Mouse (Mus musculus) liver, embryonic 14.5 days (tissue): ENCODE measurements around the gene Nt5dc3. TPM values are rescaled to one million over a fixed set of nuclear protein-coding genes. Genes with fewer than 3 reads are reported as not detected.

ENCODE experiments used
- ATAC-seq: fragments of 200-750 bp; cut with Nextera tagmentation; 2 replicates; pipeline ENCODE4 v1.8.0; 2017; ENCODE audit warnings: moderate number of reproducible peaks, mild to moderate bottlenecking, moderate library complexity; ENCODE audit not compliant: insufficient read depth
- DNase-seq, 3 experiments: peaks; one replicate each; pipeline ENCODE4 v3.0.0-alpha.2; 2012 to 2013; ENCODE audit warnings: low read depth in 3 of 3, low spot score in 3 of 3
- H3K27ac ChIP-seq: fragments of 300-500 bp; sonication (generic); 2 replicates; pipeline ENCODE4 v1.5.1; 2014; ENCODE audit warnings: moderate library complexity, mild to moderate bottlenecking, control low read depth, inconsistent platforms
- H3K27me3 ChIP-seq: fragments of 300-500 bp; sonication (generic); 2 replicates; pipeline ENCODE4 v1.6.1; 2014; ENCODE audit warnings: mild to moderate bottlenecking, low read length, moderate library complexity; ENCODE audit not compliant: control insufficient read depth, insufficient read depth
- H3K36me3 ChIP-seq: fragments of 300-500 bp; sonication (generic); replicated peaks from 2 replicates; pipeline ENCODE4 v1.6.1; 2014; ENCODE audit warnings: low read depth; ENCODE audit not compliant: control insufficient read depth, insufficient read depth
- H3K4me1 ChIP-seq, 2 experiments: fragments of 200-500 bp in 1 of 2; fragments of 300-500 bp in 1 of 2; sonication (generic) in 1 of 2; replicated peaks; 2 replicates each; pipeline ENCODE4 v1.6.1; 2012 to 2014; ENCODE audit warnings: antibody characterized with exemption in 1 of 2, inconsistent platforms in 1 of 2, low read length in 1 of 2; ENCODE audit not compliant: control insufficient read depth in 2 of 2, insufficient read depth in 2 of 2
- H3K4me2 ChIP-seq: fragments of 300-500 bp; sonication (generic); 2 replicates; pipeline ENCODE4 v1.6.1; 2014; ENCODE audit warnings: low read depth, mild to moderate bottlenecking, control low read depth, moderate library complexity
- H3K4me3 ChIP-seq, 2 experiments: fragments of 200-500 bp in 1 of 2; fragments of 300-500 bp in 1 of 2; sonication (generic) in 1 of 2; 2 replicates each; pipeline ENCODE4 v1.5.1; 2012 to 2014; ENCODE audit warnings: low read depth in 2 of 2, low read length in 2 of 2, mild to moderate bottlenecking in 2 of 2, control low read depth in 1 of 2, inconsistent platforms in 1 of 2, moderate library complexity in 1 of 2; ENCODE audit not compliant: insufficient read depth in 1 of 2
- H3K9ac ChIP-seq: fragments of 300-500 bp; sonication (generic); replicated peaks from 2 replicates; pipeline ENCODE4 v1.6.1; 2014; ENCODE audit warnings: mild to moderate bottlenecking, control low read depth, moderate library complexity
- H3K9me3 ChIP-seq: fragments of 300-500 bp; sonication (generic); 2 replicates; pipeline ENCODE4 v1.6.1; 2016; ENCODE audit warnings: low read length, mixed read lengths; ENCODE audit not compliant: control insufficient read depth
- CTCF ChIP-seq: IDR thresholded peaks from 2 replicates; pipeline ENCODE4 v1.5.1; 2016; ENCODE audit warnings: antibody characterized with exemption, low read depth, control low read depth
- EP300 ChIP-seq: IDR thresholded peaks from 2 replicates; pipeline ENCODE4 v1.6.1; 2016; ENCODE audit warnings: antibody characterized with exemption, low read depth
- WGBS: fragments of 180-500 bp; shearing (Covaris S2); extraction: QIAGEN DNeasy Blood & Tissue Kit; methylation state at CpG from one replicate; pipeline ENCODE4 v1.1.7; 2014; ENCODE audit not compliant: insufficient replicate concordance; 5-methylcytosine and 5-hydroxymethylcytosine counted together
- polyA plus RNA-seq, 2 experiments: library from polyadenylated mRNA; depleted of rRNA in 1 of 2; stranded (reverse) in 1 of 2; unstranded in 1 of 2; fragments of >200 nt; fragmentation: Nextera tagmentation in 1 of 2; extraction: Ambion mirVana in 1 of 2; gene quantifications; 2 replicates each; pipeline versions ENCODE4 v1.2.1 to v1.2.3; 2012 to 2014

The Nt5dc3 gene
- polyA plus RNA-seq, 2 experiments, result 0.46 to 0.89 TPM

GRCm38 (mm10) chr10:86836784-86837183, 58.0 kb downstream of the Nt5dc3 start:
- Histone ChIP-seq H3K4me3 (no peak overlapping the region), H3K4me2 (no peak overlapping the region), H3K9ac (no peak overlapping the region), H3K36me3 (no peaks in the 10 kb centered on the region), H3K4me1 (no peaks in the 10 kb centered on the region), H3K27ac (no peak overlapping the region), H3K27me3 (no peaks in the 10 kb centered on the region), H3K9me3 (no peaks in the 10 kb centered on the region)
- 71% methylated on average over 4 of the region's 4 CpGs for WGBS
- ATAC-seq (no peak), DNase-seq (no peak)
- TF ChIP-seq EP300, result no peak
- no peak for TF ChIP-seq CTCF

DNA sequence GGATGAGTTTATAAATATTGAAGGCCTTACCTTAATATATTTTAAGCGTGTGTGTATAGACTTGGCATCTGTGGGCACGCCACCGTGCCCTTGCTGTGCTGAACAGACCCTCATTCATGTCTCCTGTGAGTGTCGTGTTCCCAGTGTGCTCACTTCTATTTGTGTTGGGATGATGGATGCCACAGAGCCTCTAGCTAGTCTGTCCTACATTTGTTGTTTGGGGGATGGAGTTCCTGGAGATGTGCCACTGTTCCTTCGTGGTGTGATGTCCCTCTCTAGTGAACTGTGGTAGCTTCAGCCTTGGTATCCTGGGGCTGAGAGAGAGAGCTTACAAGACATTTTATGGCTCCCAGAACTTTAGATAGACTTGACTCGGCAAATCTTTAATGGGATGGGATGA, 60.0 kb downstream of the Nt5dc3 start:
- no peaks in the 10 kb centered on the region for H3K4me1 ChIP-seq
- no peak overlapping the region for H3K27ac ChIP-seq
- no peak overlapping the region for H3K4me2 ChIP-seq
- H3K36me3 ChIP-seq, result no peaks in the 10 kb centered on the region
- ATAC-seq (no peak), DNase-seq (no peak)
- no peak overlapping the region for H3K9ac ChIP-seq
- no peaks in the 10 kb centered on the region for H3K9me3 ChIP-seq
- WGBS, result 80% methylated on average over 6 of the region's 6 CpGs
- no peak overlapping the region for H3K4me3 ChIP-seq
- TF ChIP-seq EP300 (no peak), CTCF (no peak)
- H3K27me3 ChIP-seq, result no peaks in the 10 kb centered on the region; the same call in 1 of the 2 replicates

DNA sequence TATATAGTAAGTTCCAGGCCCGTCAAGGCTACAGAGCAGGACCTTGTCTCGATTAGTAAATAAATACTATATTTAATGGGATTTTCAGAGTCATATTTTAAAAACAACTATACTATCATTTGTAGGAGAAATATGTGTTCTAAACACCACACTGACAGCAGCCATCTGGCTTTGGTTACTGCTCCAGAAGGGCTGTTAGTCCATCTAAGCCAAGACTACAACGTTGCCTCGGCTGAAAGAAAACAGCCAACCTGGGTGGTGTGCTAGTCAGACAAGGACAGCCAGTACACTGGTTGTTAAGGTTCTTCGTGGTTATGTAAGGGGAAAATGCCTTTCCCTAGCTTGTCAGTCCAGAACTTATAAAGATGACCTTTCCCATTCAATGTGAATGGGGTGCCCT, 63.9 kb downstream of the Nt5dc3 start:
- WGBS, result 62% methylated on average over 5 of the region's 5 CpGs
- no peak overlapping the region for H3K4me3 ChIP-seq
- H3K4me2 ChIP-seq, result no peak overlapping the region
- H3K9ac ChIP-seq, result no peak overlapping the region
- ATAC-seq, result no peak
- H3K27me3 ChIP-seq, result no peaks in the 10 kb centered on the region; the same call in 1 of the 2 replicates
- TF ChIP-seq CTCF, result no peak
- TF ChIP-seq EP300, result no peak
- no peaks in the 10 kb centered on the region for H3K36me3 ChIP-seq
- DNase-seq, result no peak
- peaks cover 0 to 5% of the 10 kb centered on the region in 2 experiments; a peak in 1 of 4 replicates for H3K4me1 ChIP-seq
- no peak overlapping the region for H3K27ac ChIP-seq
- H3K9me3 ChIP-seq, result no peaks in the 10 kb centered on the region

DNA sequence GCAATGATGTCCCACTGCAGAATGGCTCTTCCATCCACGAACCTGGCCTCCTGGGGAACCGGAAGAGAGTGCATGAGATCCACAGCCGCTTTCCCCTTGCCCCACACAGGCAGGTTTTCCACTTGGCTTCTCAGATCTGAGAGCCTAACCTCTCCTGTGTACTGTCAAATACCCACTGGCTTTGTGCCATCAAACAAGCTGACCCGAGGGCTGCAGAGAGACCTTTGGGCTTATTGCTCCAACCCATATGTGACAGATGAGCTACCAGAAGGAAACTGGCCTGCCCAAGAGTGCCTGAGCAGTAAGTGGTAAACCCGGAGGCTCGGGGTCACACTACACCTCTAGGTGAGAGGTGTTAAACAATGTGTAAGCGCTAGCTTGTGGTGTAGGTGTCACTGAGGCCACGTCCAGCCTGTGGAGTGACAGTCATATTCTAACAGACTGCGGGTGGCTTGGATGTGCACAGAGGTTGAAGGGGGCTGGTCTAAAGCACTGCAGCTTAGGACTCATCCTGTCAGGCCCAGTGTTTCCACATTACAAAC, 68.2 kb downstream of the Nt5dc3 start:
- Histone ChIP-seq H3K4me3 (no peak overlapping the region), H3K4me2 (no peak overlapping the region), H3K27ac (no peak overlapping the region), H3K36me3 (no peaks in the 10 kb centered on the region), H3K9ac (no peak overlapping the region), H3K9me3 (no peaks in the 10 kb centered on the region), H3K27me3 (no peaks in the 10 kb centered on the region; the same call in 1 of the 2 replicates), H3K4me1 (peaks cover 0 to 5% of the 10 kb centered on the region in 2 experiments; a peak in 1 of 4 replicates)
- TF ChIP-seq CTCF (no peak), EP300 (no peak)
- 59% methylated on average over 9 of the region's 9 CpGs for WGBS
- ATAC-seq (no peak), DNase-seq (peak in 2 of 3 experiments; percentile 7)

DNA sequence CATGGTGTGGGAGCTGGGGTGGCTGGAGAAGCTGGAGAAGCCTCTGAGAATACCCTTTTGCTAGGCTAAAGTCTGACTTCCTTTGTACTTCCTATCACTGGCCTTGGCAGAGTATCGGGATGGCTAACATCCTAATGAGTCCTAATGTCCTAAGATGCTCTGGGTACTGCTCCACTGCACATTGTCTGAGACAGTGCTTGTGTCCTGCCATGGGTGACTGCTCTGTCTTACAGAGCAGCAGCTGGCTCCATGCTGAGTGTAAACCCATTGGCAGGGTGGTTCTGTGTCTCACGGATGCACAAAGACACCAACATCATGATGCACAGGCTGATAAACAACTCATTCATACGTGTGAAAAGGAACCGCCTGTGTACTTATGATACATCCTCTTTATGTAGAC, 70.3 kb downstream of the Nt5dc3 start:
- TF ChIP-seq CTCF (no peak), EP300 (no peak)
- ATAC-seq (no peak), DNase-seq (no peak)
- no peaks in the 10 kb centered on the region for H3K9me3 ChIP-seq
- no peak overlapping the region for H3K4me2 ChIP-seq
- no peak overlapping the region for H3K9ac ChIP-seq
- H3K36me3 ChIP-seq, result no peaks in the 10 kb centered on the region
- no peaks in the 10 kb centered on the region; the same call in 1 of the 2 replicates for H3K27me3 ChIP-seq
- peaks cover 0 to 5% of the 10 kb centered on the region in 2 experiments; a peak in 1 of 4 replicates for H3K4me1 ChIP-seq
- 54% methylated on average over 4 of the region's 4 CpGs for WGBS
- no peak overlapping the region for H3K4me3 ChIP-seq
- H3K27ac ChIP-seq, result no peak overlapping the region
